Mouse (Mus musculus) lung, postnatal 0 days (tissue): Measurements from ENCODE around the gene Bckdha.

Experiments used
- CTCF ChIP-seq: IDR thresholded peaks from 2 replicates; pipeline ENCODE4 v1.5.1; 2016; ENCODE audit warnings: antibody characterized with exemption, mild to moderate bottlenecking
- EP300 ChIP-seq: IDR thresholded peaks from 2 replicates; pipeline ENCODE4 v1.6.1; 2016; ENCODE audit warnings: antibody characterized with exemption, mild to moderate bottlenecking, control low read depth

- TF ChIP-seq CTCF (peak; percentile 77), EP300 (no peak)
These were observed 28.1 kb upstream of the Bckdha start, which contains the start of gene Tgfb1 for GRCm38 (mm10) chr7:25686680-25687531.
